Mouse (Mus musculus): ENCODE measurements around the gene Mad1l1.

Mad1l1 gene

GRCm38 (mm10) chr5:140174066-140174465 is 147.3 kb downstream of the Mad1l1 start:
- no peak for DNase-seq

DNA sequence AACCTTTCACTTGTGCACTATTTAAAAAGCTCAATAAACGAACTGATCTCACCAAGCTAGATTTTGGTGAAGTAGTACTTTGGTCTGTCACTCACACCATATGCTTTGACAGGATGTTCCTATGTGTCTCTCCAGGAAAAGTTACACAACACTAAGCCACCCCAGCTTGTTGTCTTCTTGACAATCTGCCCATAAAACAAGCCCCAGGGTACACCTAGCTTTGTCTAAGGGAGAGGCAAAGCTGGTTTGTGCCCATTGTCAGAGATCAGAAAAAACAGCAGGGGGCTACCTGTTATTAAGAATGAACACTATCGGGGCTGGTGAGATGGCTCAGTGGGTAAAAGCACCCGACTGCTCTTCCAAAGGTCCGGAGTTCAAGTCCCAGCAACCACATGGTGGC is 148.2 kb downstream of the Mad1l1 start:
- DNase-seq, result no peak

- no peak for DNase-seq
Measured at GRCm38 (mm10) chr5:140171710-140172109, 149.6 kb downstream of the Mad1l1 start.

DNA sequence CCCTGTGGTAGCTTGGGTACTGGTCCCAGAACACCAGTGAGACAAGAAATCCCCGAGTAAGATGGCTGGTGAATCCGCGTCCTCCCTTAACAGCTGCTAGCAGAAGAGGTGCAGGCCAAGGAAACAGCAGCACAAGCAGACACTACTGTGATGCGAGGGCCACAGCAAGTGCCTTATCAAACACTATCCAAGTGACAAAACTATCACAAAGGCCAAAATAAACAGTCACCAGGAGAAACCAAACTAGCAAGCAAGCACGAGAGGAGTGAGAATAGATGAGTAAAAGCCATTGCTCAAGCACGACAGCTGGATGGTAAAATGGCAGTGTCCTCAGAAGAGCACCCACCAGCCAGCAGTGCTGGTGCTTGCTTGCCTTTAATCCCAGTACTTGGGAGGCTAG is 153.8 kb downstream of the Mad1l1 start:
- DNase-seq, result no peak

DNA sequence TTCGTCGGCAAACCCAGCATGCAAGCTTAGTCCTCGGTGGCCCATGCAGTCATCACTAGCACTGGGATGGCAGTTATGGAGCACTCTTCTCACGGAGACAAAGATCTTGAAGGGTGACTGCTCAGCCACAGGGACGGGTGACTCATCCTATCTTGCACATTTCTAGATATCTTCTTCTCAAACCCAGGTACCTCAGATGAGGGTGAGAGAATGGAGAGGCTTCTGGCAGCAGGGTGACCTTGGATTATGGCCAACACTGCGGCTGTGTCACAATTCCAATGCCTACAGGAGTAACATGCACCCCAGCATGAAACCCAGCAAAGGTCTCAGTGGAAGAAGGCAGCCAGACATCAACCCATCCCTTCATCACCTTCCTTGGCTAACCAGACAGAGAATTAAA is 154.3 kb downstream of the Mad1l1 start:
- DNase-seq, result no peak

GRCm38 (mm10) chr5:140163947-140164346 is 157.4 kb downstream of the Mad1l1 start:
- no peak for DNase-seq

DNA sequence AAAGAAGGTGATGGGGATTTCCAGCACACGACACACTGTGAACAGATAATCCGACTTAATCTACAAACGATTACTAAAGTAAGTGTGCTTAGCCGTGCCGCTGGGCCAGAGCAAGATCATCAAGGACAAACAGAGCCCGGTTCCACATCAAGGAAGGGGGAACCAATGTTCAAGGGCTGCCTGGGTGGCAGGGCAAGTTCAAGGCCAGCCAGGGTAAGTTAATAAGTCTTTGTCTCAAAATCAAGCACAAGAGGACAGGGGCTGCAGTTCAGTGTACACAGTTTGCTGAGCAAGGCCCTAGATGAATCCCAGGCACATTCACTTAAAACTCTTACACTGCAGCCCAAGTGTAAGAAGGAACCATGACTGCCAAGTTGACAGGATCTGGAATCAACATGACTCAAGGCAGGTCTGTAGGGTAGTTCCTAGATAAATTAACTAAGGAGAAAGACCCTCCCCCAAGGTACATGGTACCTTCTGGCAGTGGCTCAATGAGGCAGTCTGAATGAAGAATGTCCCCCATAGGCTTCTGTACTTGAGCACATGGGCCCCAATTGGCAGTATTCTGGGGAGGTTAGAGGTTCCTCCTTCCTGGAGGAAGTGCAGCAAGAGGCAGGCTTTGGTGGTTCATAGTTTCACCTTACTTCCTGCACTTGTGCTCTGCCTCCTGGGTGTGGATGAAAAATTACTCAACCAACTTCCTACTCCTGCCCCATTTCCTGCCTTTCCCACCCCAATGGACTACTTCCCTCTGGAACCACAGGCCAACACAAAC is 159.1 kb downstream of the Mad1l1 start:
- DNase-seq, result no peak

DNA sequence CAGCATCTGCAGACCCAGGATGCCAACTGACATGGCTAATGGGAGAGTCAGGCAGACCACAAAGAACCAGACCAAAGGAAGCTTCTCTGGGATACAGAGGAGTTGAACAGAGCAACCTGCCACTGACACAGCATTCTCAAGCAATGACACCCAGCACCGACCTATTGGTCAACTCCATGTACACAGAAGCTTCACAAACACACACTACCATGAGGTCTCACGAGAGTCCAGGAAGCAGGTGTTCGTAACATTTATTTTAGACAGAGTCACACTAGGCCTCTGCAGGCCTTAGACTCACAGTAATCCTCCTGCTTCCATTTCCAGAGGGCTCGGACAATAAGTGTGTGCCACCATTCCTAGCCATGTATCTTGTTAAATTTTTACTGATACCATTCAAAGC is 162.3 kb downstream of the Mad1l1 start:
- no peak for DNase-seq

DNA sequence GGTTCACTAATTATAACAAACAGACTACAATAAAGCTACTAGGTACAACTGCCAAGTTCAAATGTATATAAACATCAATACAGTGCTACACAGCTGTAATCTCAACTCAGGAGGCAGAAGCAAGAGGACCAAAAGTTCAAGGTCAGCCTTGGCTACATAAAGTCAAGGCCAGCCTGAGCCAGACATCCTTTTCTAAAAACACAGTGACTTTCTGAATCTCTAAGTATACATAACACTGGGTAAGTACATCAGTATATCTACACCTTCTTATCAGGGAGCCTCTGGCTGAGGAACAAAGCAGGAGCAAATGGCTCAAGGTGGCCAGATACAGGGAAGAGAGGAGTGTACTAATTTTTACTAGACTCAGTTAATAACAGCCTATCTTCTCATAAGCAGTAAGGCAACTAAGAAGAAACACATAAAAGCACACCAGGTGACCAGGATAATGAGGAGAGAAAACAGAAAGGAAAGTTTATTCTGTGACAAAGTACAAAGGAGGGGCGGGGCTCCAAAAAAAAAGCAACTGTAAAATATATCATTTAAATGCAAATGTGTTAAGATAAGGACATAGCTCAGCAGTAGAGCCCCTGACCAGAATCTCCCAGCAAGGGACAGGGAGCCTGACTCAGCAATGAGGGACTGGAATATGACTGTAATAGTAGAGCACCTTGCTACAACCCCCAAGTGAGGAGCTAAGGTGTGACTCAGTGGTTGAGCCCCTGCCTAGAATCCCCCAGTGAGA is 163.3 kb downstream of the Mad1l1 start:
- DNase-seq, result no peak

DNA sequence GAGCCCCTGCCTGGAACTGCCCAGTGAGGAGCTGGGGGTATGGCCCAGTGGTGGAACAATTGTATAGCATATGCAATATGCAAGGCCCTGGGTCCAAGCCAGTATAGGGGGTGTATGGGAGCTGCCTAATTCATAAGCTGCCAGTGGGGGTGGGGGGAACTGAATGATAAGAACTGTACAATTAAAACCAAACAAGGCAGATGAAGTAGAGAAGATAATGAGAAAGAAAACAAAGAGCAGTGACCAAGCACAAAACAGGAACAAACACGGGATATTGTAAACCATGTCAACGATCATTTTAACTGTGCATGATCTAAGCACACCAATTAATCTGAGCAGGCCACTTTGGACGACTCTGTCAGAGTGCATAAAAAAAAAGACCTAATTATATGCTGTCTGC is 167.2 kb downstream of the Mad1l1 start:
- no peak for DNase-seq

DNA sequence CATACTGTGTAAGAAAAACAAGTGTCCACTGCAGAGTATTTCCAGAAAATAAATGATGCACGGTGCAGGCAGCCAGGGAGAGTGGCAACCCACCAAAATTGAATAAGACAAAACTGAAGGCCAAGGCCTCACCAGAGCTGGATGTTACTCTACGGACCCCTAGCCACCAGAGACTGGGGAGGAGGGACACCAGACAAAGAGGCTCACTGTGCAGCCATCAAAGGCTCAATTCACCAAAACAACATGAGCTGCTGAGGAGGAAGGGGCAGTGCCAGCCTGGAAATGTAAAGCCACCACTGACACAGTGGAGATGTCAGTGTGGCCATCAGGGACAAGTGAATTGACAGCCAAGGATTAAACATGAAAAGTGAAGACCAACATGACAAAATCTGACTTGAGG is 169.5 kb downstream of the Mad1l1 start:
- no peak for DNase-seq

GRCm38 (mm10) chr5:140151180-140151579 is 170.2 kb downstream of the Mad1l1 start:
- no peak for DNase-seq

- DNase-seq, result no peak
Measured at GRCm38 (mm10) chr5:140150694-140151093, 170.7 kb downstream of the Mad1l1 start.

GRCm38 (mm10) chr5:140150136-140150535 is 171.2 kb downstream of the Mad1l1 start:
- no peak for DNase-seq

DNA sequence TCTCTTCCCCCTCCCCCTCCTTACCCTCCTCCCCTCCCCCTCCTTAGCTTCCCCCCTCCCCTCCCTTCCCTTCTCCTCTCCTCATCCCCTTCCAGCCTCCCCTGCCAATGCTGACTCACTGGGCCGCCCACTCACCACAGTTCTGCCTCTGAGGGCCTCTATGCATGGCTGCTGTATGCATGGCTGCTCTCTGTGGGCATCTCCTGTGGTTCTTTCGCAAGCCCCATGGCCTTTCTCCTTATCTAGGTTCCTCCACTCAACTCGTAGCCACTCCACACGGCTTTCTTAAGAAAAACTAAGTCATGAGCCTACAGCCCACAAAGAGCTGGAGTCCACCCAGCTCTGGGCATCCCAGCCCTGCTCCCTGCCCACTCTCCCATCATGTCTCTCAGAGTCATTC is 172.1 kb downstream of the Mad1l1 start:
- no peak for DNase-seq

- no peak for DNase-seq
Measured at GRCm38 (mm10) chr5:140143541-140143940, 177.8 kb downstream of the Mad1l1 start.

- no peak for DNase-seq
Measured at GRCm38 (mm10) chr5:140141336-140141735, 180.0 kb downstream of the Mad1l1 start.

- peak in 1 of 2 experiments; percentile 35 for DNase-seq
Measured at GRCm38 (mm10) chr5:140140214-140140613, 181.1 kb downstream of the Mad1l1 start.

GRCm38 (mm10) chr5:140135734-140136625 is 185.4 kb downstream of the Mad1l1 start:
- DNase-seq, result no peak

DNA sequence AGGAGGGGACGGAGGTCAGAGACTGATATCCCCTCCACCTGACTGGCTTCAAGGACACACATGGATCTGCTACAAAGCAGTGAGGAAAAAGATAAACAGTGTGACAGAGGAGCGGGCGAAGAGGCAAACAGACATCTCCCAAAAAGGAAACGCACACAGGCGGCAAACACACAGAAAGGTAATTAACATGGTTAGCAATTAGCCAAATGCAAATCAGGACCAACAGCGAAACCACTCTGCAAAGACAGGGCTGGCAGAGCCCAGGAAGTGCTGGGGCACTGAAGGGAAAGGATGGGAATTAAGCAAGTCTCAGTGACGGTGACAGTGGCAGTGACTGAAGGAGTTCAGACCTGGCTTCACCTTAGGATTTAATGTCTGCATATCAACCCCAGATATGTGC is 187.3 kb downstream of the Mad1l1 start:
- DNase-seq, result no peak

- DNase-seq, result no peak
Measured at GRCm38 (mm10) chr5:140128414-140128981, 192.9 kb downstream of the Mad1l1 start.

DNA sequence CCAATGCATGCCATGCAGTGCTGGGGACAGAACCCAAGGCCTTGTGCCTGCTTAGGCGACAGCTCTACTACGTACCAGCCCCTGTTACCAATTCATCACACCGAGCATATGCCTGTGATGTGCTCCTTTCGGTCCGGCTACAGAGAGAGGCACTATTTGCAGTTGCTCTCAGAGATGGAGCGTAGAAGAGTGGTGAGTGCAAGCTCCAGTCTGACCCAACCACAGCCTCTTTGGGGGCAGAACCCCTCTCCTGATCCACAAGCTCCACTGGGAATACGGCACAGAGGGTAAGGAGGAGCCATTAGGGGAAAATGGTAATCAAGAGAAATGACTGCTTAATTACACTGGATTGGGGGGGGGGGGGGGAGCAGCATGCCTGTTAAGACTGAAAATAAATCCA is 193.4 kb downstream of the Mad1l1 start:
- DNase-seq, result no peak

GRCm38 (mm10) chr5:140124626-140125025 is 196.7 kb downstream of the Mad1l1 start:
- no peak for DNase-seq
